Mouse (Mus musculus): ENCODE results near the gene Sptbn1.

The Sptbn1 gene

GRCm38 (mm10) chr11:30132581-30132980 is 135.4 kb downstream of the Sptbn1 start:
- no peak for DNase-seq (ENCODE audit: low spot score in 2 of 2)

DNA sequence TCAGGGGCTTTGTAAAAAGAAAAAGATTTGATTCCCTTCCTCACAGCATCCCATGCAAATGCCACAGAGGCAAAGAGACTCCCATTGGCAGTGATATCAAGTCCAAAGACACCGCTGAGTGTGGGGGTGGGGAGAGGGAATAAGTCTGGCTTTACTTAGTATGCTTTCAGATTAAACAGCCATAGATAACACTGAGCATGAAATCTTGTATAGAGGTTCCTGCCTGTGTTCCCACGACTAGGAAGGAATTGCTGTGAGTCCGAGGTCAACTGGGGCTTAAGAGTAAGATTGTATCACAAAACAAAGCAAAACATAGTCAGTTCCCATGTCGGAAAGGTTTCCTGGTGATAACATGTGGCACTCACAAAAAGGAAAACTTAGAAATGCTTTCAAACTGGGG is 136.3 kb downstream of the Sptbn1 start:
- no peak for DNase-seq (ENCODE audit: low spot score in 2 of 2)

DNA sequence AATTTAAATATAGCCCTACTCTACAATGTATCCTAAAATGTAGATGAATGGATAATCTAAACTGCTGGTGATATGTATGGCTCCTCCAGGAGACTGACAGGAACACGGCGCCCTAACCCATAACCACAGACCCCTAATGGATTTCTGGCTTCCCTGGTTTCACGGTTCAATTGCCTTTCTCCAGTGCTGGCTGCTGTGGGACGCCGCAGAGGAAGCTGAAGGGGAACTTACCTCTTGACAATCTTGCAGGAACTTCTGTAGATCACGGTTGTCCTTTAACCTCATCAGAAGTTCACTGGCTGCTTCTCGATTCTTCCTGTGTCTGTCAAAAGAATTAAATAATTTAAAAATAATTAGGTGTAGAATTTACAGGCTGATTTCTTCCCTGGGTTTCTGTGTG is 138.6 kb downstream of the Sptbn1 start:
- DNase-seq (ENCODE audit: low spot score in 2 of 2): no peak

DNA sequence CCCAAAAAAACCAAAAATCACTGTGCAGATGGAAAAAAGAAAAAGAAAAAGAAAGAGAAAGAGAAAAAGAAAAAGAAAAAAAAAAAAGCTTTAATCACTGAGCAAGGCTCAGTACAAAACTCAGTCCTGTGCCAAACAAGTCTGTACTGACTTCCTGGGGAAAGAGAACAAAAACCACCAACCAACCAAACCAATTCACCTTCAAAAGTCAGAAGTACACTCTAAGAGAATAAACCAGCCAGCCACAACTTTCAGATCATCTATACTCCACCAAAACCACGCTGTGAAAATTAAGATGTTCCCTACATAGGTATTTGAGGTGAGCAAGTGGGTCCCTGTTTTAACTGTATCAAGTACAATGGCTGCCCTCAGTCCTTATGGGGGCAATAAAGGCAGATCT is 141.1 kb downstream of the Sptbn1 start:
- DNase-seq (ENCODE audit: low spot score in 2 of 2): no peak

GRCm38 (mm10) chr11:30118038-30118437 is 149.9 kb downstream of the Sptbn1 start:
- no peak for DNase-seq (ENCODE audit: low spot score in 2 of 2)

DNA sequence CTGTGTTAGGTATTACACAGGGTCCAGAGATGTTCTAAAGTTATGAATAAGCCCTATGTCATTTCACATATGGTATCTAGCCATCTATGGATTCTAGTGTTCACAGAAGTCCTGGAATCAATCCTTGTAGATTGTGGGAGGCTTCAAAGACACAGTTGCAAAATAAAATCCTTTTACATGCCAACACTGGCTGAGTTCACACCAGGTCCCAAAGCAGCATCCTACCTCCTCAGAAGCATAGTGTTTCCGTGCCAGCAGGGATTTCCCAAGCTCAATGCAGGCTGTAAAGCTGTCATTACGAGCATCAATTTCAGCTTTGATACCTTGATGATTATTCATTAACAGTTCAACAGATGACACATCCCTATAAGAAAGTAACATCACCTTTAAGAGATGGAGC is 154.3 kb downstream of the Sptbn1 start:
- DNase-seq (ENCODE audit: low spot score in 2 of 2): no peak

DNA sequence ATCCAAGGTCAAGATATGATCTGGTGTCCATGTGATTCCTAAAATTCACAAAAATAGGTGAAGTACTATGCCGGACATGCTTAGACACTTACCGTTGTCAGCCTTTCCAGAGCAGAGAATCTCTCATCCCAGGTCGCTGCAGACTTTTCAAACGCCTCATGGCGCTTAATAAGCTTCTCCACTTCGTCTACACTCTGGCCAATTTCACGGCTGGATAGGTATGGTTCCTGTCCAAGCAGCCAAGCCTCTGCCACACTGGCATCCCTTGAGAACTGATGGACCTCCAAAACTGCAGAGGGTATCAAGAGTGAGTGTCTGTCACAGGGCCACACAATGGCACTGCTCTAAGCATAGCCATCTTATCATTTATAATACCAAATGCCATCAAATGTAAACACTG is 157.3 kb downstream of the Sptbn1 start:
- no peak for DNase-seq (ENCODE audit: low spot score in 2 of 2)

DNA sequence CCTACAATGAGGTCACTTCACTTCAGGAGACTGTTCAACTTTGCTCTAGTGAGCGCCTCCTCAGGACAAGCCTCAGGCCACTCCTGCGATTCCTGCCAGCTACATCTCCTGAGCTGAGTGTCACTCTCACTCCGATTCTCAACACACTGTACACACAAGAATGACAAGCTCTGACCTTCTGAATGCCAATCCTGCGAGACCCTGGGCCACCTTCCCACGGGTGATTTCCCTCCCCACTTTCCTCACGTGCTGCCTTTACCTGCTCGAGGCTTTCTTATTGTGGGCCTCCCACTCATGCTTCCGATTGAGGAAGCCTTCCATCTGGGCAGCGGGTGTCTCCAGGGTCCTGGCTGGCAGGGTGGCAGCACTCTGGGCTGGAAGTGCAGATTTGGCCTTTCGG is 163.8 kb downstream of the Sptbn1 start:
- DNase-seq (ENCODE audit: low spot score in 2 of 2): no peak

DNA sequence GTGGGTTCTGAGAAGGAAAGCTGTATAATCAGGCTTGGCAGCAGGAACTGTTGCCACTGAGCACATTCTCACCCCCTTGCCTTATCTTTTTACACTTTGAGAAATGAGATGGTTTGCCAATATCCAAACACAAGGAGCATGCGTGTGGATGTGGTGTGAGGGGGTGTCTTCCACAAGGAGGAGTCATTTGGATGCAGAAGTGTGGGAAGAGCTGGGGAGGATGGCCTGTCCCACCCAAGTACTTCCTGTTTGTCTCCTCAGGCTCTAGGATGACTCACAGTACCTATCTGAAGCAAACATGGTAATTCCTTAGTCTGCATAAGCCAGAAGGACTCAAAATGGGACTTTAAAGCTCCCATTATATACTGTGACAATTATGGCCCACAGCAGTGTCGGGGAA is 165.4 kb downstream of the Sptbn1 start:
- peak; percentile 49 to 60 for DNase-seq (ENCODE audit: low spot score in 2 of 2)

- no peak for DNase-seq (ENCODE audit: low spot score in 2 of 2)
Observed at GRCm38 (mm10) chr11:30101796-30102195, 166.2 kb downstream of the Sptbn1 start.

- no peak for DNase-seq (ENCODE audit: low spot score in 2 of 2)
Observed at GRCm38 (mm10) chr11:30101162-30101561, 166.8 kb downstream of the Sptbn1 start.

DNA sequence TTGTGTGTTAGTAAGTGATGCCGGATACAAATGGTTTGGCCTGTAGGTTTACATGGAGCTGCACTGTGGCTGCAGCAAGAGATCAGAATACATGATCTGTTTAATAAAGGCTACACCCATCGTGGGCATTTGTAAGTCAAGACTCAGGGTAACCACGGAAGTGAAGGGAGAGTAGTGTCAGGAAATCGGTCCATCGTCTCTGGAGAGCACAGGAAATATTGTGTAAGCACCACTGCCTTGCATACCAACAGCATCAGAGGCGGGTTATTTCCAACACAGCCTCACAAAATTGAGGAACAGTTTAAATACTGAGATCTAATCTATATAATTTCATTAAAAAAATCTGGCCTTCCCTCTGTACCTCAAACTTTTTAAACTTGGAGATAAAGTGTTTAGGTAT is 168.1 kb downstream of the Sptbn1 start:
- DNase-seq (ENCODE audit: low spot score in 2 of 2): no peak

DNA sequence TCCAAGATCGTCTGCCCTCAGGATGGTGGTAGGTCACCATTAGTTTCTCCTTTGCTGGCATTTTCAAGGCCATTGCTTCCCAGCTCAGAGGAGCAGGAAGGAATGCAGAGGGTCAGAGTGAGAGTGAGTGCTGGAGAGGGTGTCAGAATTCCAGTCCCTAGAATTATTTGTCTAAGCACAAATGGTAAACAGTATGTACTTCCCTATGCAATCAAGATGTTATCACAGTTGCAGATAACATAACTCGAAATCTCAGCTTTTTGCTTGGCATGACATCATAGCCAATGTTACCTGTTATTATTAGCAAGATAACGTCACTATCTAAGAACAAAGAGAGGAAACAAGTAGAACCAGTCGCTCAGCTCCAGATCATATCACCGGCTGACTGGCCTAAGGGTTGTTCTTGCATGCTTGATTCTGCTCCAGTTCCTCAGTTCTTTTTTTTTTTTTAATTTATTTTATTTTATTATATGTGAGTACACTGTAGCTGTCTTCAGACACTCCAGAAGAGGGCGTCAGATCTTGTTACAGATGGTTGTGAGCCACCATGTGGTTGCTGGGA is 172.7 kb downstream of the Sptbn1 start:
- no peak for DNase-seq (ENCODE audit: low spot score in 2 of 2)

DNA sequence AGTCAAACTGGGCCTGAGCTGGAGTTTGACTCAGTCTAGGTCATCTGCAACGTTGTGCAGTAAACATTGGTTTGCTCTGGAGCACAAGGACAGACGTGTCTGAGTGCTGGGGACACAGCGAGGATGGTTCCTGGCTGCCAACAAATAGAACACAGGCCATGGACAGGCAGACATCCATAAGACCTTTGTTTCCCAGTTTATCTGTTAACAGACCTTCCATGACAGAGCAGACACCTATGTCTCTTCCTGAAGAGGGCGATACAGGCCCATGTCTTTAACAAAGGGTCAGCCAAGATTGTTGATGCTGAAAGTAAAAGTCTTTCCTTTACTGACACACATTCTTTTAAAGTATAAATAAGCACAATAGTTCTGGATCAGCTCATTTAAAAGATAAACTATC is 176.1 kb downstream of the Sptbn1 start:
- no peak for DNase-seq (ENCODE audit: low spot score in 2 of 2)

DNA sequence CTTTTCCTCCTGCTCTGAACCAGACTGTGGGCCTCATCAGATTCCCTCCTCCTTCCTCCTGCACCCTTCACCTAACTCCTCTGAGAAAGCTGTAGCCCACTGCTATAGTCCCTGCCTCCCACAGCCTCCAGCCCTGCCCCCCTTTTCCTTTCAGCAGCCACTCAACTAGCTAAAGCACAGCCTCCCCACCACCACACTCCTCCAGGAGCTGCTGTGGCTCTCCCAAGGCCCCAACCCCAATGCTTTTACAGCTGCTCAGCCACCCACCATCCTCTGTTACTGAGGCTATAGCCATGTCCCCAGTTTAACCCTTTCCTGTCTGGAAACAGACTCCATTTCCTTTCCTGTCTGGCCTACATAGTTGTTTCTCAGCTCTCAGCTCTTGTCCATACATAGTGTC is 182.9 kb downstream of the Sptbn1 start:
- DNase-seq (ENCODE audit: low spot score in 2 of 2): no peak

- DNase-seq (ENCODE audit: low spot score in 2 of 2): no peak
Observed at GRCm38 (mm10) chr11:30057299-30057698, 210.7 kb downstream of the Sptbn1 start.

Measured in right cerebral cortex, adult 2 months (tissue).